Mouse (Mus musculus): Measurements from ENCODE around the gene Lypd8.

Lypd8 gene

DNA sequence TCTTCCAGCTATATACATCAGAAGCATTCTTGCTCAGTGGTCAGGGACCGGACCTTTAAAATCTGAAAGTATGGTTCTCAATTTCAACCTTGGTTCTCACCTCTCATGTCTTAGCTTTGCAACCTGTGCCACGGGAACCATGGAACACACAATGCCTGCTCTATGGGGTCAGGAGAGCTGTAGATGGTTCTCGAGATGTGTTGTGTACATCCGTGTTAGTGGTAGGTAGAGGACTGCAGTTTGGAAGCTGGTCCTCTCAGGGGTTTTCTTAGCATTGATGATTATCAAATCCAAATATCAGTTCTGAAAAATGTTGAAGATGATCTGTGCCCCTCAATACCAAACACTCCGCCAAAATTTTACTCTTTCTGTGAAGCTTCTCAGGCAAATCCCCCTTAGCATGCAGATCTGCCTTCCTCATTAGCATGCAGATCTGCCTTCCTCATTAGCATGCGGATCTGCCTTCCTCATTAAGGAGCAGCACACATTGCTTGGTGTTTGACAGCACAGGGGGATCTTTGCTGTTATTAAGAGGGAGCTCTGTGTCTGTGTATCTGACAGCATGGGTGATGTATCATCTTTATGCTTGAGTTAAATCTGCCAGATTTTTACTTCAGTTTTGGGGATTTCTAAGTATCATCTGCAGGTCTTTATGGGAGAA is 21.3 kb downstream of the Lypd8 start:
- no peak for DNase-seq

DNA sequence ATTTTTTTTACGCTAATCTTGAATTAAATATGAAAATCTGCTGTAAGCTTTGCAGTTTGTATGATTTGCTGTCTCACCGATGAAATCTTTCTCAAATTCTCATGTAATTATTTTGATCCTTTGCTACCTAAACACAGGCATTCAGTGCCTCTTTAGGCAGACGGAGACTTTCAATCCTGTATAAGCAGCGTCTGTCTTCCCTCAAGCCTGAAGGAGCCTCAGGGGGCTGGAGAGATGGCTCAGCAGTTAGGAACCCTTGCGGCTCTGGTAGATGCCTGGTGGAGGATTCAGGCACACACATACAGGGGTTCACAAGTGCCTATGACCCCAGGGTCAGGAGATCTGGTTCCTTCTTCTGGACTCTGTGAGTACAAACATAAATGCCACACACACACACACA is 21.8 kb downstream of the Lypd8 start:
- DNase-seq = no peak

DNA sequence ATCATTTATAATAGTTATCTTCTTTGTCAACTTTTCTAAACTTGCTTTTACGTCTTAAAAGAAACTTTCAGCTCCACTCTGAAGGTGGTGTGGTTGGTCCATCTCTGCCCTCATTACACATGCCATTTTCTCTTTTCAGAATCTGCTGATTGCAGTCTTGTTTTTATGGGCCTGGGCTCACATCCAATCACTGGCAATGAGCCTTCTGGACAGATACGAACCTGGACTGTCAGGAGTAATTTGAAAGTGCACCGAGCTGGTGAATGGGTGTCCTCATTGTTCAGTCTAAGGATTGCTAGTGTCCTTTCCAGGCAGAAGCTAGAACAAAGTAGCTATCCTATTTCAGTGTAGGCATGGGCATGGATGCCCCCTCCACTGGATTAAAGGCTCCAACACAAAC is 29.2 kb downstream of the Lypd8 start:
- no peak for DNase-seq

DNA sequence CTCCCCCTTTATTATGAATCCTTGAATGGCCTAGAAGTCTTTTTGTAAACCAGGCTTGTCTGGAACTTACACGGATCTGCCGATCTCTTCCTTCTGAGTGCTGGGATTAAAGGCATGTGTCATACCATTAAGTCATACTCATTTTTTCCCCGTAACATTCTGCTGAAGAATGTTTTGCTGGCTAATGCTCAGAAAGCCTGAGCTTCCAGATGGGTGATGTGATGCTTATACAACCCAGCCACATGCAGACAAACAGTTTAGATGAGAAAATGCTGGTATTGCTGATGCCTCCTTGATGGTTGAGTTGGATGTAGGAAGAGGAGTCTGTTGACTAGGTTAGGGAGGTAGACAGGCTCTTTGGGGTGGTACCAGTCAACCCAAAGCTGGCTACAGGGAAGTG is 39.5 kb downstream of the Lypd8 start:
- DNase-seq = no peak

DNA sequence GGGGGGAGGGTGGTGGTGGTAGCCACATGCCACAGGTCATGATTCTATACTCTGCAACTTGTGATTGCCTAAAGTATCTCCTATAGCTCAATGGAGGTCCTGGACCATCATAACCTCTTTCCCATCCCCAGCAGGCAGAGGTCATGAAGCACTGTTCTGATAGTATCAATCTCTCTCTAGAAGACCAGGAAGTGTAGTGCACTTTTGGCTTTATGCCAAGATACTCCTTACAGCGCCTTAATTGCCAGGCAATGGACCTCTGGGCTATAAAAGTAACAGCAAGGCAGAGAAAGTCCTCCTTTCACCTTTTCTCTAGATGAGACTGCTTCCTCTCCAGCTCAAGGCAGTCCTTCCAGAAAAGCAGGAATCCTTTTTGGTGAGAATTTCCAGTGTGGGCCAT is 42.0 kb downstream of the Lypd8 start, which contains the start of gene 1810065E05Rik:
Gene 1810065E05Rik, plus strand, starts transcription at position 297 of the 400 bp plus-strand sequence.
- DNase-seq = no peak

DNA sequence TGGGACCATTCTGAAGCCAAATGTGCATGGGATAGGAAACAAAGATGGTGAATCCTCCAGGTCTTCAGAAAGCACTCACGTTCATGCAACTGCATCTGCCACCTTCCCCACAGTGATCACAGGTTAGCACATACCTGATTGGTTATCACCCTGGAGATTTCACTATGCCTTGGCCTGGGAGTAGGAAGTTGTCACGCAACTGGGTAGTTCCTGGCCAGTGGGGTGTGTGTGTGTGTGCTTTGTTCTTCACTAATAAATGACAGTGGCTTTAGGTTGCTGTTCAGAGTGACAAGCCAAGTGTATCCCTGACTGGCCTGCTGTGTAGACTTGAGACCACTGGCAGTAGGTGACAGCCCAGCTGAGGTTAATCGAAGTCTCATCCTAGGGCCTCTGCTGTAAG is 53.4 kb downstream of the Lypd8 start, which contains the start of gene Gm12253:
Gene Gm12253, plus strand, starts transcription at position 301 of the 400 bp plus-strand sequence.
- no peak for DNase-seq

DNA sequence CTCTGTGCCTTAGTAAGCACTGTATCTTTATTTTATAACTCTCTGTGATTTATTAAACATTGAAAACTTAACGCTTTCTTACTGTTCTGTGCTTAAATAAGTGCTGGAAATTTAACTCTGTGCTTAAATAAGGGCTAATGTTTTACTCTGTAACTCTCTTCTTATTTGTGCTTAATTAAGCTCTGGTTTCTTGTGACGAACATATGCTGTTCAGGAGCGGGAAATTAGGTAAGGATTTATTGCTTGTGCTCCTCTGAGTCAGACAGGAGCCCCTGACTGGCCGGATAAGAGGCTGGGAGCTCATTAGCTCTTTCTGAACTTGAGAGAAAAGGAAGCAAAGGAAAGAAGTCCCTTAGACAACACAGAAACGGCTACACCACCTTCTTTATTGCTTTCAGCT is 59.0 kb downstream of the Lypd8 start:
- no peak for DNase-seq

Measured in thymus, postnatal 36 days (tissue).